Mouse (Mus musculus) E14TG2a.4 (cell line): ENCODE results near the gene Card10.

Source experiments
- CTCF ChIP-seq: conservative IDR thresholded peaks from 2 replicates; pipeline ENCODE4 v1.5.1; 2014; ENCODE audit warnings: low read length
- NANOG ChIP-seq: IDR thresholded peaks from 2 replicates; pipeline ENCODE4 v1.6.1; 2014; ENCODE audit warnings: borderline replicate concordance, low read length, mixed read lengths

- no peak for TF ChIP-seq CTCF
- no peak for TF ChIP-seq NANOG
Measured at GRCm38 (mm10) chr15:78754144-78754543, 48.7 kb downstream of the Card10 start.
